Mouse (Mus musculus) testis, adult 2 months (tissue): ENCODE measurements at regions not wholly inside any gene's neighbourhood (a gene's known extent, or its start where the extent isn't known, plus 50 kb on each side); places are given as distances from the start of the nearest gene placed in this dataset.

Experiments
- CTCF ChIP-seq: fragments of 200-500 bp; IDR thresholded peaks from 2 replicates; pipeline ENCODE4 v1.5.1; 2012; ENCODE audit warnings: low read depth, mild to moderate bottlenecking, inconsistent platforms, low read length, moderate library complexity; ENCODE audit not compliant: control insufficient read depth, insufficient read depth, insufficient replicate concordance
- POLR2A ChIP-seq: fragments of 200-500 bp; IDR thresholded peaks from 2 replicates; pipeline ENCODE4 v1.6.1; 2012; ENCODE audit warnings: low read depth, mild to moderate bottlenecking, inconsistent platforms, low read length, moderate library complexity; ENCODE audit not compliant: control insufficient read depth

GRCm38 (mm10) chr6:143328202-143328601 lies 161.2 kb downstream of the Etnk1 start:
- TF ChIP-seq CTCF (no peak), POLR2A (no peak)
